Mouse (Mus musculus) embryo, embryonic 9.5 days (tissue): Measurements from ENCODE around the gene Ctdsp2.

ENCODE experiments used
- DNase-seq: peaks from one replicate; pipeline ENCODE4 v3.0.0-alpha.2; 2017; ENCODE audit errors: extremely low spot score

Ctdsp2 gene

DNA sequence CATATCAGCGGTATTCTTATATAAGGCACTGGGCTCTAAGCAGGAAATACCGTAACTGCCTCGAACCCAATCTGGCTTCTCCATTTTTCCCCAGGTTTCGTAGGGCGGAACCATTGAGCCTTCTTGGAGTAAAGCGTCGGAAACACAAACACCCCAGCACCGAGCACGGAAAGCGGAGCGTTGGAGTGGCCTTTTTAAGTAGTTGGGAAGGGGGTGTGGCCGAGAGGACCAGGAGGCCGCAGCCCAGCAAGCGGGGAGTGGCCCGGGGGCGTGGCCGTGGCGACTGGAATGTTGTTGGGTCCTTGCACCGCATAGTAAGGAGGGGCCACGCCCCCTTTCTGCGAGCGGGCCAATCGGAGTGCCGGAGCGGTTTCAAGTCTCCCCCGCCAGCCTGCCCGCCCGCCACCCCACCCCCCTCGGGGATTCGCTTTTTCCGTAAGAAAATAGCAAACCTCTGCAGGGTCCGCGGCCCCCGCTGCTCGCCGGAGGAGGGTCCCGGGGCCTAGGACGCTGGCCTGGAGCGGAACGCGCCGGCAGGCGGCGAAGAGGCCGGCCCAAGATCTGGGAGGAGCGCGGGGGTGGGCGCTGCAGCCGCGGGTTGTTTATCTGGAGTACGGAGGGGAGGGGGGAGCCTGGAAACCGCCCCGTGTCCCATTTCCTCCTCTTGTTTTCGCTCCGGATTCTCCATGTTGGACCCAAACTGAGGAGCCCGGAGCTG is at the start of gene Ctdsp2:
Gene Ctdsp2, plus strand, starts transcription at position 441 of the 718 bp plus-strand sequence.
- peak; percentile 99 for DNase-seq

DNA sequence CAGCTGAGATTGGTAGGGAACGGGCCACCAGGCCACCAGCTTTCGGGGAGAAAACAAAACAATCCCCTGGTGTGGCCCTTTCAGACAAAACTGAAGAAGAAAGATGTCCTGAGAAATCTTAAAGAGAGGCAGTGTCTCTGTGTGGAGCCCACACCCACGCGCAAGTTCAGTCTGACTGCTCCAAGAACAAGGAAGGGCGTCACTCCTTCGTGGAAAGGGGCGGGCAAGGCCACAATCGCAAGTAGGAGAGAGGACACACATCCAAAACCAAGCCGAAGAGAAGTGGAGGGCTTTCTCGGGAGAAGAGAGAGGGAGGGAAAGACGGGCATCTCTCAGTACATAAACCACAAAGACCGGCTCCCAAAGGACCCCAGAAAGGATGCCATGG is 49.7 kb upstream of the Ctdsp2 start:
- DNase-seq = no peak

DNA sequence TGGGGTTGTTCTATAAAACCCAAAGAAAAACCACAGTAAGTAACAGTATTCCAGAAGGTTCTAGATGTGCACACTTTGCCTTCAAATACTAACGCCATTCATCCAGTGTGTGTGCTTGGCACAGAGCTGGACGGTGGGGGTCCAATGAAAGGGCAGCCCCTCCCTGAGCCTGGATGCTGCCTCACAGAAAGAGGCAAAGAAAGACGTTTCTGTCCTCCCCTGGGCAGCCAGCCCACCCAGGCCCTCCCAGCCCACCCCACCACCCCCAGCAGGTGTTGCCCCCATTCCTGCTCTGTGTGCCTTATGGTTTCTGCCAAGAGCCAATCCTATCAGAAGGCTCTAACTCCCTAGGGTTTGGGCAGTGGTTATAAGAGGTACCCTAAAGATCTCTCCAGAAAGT is 49.0 kb upstream of the Ctdsp2 start:
- DNase-seq = no peak

DNA sequence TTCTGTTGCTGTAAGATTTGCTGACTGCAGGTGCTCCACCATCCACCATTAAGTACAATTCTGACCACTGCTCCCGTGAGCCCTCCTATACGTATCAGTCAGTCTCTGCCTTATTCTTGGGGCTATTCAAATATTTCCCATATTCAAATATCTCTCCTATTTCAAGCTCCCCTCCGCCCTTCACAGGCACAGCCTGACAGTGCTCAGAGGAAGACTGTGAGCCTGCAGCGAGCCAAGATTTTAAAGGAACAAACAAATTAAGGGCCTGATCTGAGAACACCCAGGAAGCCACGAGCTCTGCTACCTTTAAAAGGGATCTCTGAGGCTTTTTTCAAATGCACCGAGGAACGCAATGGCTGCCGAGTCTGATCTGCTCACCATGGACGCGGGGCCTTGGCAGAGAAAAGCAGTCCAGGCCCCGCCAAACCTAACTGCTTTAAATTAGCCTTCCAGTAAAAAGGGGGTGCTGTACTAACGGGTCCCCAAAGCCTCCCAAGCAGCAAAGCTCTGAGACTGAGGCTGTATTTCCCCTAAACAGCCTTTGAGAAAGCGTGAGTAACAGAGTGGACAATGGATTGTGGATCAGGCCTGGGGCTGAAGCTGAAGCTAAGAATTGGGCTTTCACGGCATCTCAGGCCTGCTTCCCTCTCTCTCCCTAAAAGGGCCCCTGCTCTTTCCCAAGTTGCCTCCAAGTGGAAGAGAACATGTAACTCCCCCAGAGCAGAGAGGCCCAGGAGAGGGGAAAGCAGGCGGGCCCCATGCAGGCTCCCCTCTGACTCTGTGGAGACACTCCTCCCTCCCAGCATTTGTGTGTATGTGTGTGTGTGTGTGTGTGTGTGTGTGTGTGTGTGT is 48.0 kb upstream of the Ctdsp2 start:
- no peak for DNase-seq

GRCm38 (mm10) chr10:126931123-126931759 is 47.3 kb upstream of the Ctdsp2 start:
- no peak for DNase-seq

DNA sequence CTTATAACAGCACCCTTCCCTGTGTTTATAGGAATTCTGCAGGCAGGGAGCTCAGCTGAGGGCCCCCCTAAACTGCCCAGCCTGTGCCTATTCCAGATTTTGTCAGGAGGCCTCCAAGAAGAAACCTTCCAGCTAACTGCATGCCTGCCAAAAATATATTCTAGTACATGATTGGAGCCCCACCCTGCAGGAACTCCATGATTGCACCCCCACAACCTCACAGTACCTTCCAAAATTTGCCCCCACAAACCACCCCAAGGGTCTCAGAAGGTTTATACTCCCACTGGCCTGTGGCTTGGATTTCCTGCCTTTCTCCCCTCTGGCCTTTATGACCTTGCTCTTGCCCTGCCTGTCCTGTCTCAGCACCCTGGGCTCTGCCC is 46.8 kb upstream of the Ctdsp2 start:
- DNase-seq = no peak

GRCm38 (mm10) chr10:126934561-126934960 is 44.0 kb upstream of the Ctdsp2 start:
- no peak for DNase-seq

- DNase-seq = no peak
These were observed 43.4 kb upstream of the Ctdsp2 start for GRCm38 (mm10) chr10:126935121-126935520.

- DNase-seq = no peak
These were observed 42.7 kb upstream of the Ctdsp2 start for GRCm38 (mm10) chr10:126935556-126936381.

GRCm38 (mm10) chr10:126940949-126941348 is 37.6 kb upstream of the Ctdsp2 start:
- DNase-seq = no peak

- no peak for DNase-seq
These were observed 33.0 kb upstream of the Ctdsp2 start for GRCm38 (mm10) chr10:126945531-126945930.

DNA sequence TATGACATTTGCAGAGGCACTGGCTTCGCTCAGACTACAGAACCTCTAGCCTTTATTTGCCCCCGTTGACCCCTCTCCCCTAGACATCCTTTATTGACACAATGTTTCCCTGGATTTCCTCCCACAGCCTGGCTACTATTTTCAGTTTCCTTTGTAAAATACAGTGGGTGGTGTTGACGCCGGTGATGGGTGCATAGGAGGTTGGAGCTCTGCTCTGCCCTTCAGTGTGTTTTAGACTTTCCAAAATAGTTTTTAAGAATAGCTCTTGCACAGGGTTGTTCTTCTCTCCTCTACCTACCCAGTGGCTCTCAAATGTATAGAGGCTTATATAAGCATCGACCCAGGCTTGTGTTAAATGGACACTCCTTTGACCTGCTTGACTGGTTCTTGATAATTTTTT is 28.7 kb upstream of the Ctdsp2 start:
- no peak for DNase-seq

GRCm38 (mm10) chr10:126950572-126950971 is 27.9 kb upstream of the Ctdsp2 start:
- DNase-seq = no peak

DNA sequence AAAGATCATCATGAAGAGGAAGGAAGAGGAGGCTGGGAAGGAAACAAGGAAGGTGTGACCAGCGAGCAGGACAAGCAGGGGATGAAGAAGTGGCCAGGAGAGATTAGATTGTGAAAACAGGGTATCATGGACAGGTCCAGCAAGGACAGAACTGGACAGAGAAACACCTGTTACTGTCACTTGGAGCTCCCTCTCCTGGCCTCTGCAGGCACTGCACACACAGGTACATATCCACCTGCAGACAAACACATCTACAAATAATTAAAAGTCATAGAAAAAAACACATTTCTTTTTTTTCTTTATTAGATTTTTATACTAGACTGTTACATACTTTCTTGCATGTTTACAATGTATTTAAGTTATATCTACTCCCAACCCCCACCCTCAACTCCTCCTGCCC is 26.1 kb upstream of the Ctdsp2 start:
- no peak for DNase-seq

DNA sequence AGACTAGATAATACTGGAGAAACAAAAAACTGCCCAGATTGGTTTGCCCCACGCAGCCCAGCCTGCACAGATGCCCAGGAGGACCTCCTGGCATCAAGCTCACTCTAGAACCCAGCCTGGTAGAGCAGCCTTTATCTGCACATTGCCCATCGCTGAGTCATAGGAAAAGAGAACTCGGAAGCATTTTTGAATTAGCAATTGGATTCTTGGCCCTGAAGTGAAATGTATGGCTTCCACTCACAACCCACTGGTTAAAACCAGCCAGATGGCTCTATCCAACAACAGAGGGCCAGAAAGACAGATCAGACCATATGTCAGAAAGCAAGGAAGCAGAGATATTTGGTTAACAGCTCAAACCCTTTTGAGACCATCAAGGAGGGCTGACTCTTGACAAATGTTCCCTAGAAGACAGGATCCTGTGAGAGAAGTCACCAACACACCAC is 25.5 kb upstream of the Ctdsp2 start:
- DNase-seq = no peak

DNA sequence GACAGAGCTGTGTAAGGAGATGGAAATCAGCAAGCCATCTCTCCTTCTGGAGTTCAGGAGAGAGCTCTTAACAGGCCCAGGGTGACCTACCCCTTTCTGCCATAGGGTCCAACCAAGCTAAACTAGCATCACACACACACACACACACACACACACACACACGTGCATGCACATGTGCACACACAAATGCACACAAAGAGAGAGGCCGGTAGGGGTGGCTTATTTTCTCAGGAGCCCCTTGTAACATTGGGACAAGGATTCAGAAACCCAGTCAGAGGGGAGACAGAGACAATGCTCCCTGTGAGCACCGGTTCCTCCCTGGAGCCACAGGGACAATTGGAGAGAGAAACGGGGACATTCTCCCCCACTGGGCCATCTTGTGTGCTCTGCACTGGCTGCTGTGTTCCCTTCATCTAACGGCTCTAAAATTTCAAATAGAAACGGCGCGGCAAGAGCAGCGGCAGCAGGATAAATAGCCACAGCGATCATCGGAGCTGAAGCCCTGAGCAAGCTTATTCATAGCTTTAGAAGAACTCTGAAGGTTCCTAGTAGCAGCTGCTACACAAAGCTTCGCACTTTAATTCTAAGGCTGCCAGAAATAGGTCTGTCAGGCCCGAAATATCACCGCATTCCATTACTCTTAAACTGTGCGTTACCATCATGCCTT is 21.7 kb upstream of the Ctdsp2 start:
- DNase-seq = peak; percentile 35

DNA sequence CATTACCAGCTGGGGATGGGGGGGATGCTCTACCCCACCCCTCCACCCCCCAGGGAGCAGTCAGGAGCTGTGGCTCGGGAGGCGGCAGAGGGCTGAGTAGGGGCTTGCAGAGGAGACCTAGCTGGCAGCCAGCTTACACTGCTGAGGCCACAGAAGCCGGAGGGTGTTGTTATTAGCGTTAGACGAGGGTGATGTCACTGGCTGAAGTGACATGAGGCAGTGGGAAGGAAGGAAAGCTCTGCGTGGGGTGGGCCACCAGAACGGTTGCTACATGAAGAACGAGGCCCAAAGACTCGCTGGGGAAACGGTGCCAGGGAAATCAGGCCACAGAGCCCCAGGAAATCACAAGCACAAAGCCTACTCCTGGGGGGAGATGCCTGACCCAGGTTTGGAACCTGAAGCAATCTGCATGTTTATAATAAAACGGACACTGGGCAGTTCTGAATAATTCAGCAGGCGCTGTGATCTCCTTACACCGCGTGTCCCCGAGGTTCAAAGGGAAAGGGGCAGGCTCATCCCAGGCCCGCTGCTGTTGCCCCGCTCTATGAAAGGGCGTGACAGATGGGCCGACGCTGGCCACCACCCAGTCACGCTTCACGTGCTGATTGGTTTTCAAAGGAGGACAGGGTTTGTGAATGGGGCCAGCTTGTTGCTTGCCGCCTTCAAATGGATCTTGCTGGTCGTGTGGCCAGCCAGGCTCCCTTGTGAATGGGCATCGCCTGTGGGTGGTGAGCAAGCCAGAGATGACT is 21.0 kb upstream of the Ctdsp2 start:
- DNase-seq = peak; percentile 83

- DNase-seq = no peak
These were observed 18.0 kb upstream of the Ctdsp2 start for GRCm38 (mm10) chr10:126960496-126960895.

DNA sequence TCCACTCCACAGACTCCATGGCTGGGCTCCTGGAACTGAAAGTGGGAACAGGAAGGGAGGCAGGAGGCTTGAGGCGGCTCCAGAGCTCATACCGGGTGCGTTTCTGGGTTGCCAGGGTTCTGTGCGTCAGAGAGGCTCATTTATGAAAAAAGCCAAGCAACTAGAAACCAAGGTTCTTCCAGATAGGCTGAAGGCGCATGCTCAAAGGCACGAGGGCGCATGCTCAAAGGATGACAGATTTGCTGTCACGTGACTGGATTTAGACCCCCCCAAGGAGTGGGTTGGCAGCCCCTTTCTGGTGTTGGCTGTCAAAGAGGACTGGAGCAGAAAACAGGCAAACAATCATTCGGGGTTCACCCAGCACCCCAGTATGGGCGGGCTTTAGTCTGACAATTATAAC is 16.8 kb upstream of the Ctdsp2 start:
- DNase-seq = no peak

GRCm38 (mm10) chr10:126962271-126962965 is 16.1 kb upstream of the Ctdsp2 start:
- peak; percentile 67 for DNase-seq
